Mouse (Mus musculus): ENCODE measurements around the gene B230307C23Rik. TPM values are rescaled to one million over a fixed set of nuclear protein-coding genes. Genes with fewer than 3 reads are reported as not detected.

B230307C23Rik gene
- polyA plus RNA-seq (2016; fragmentation: Nextera tagmentation; extraction: Ambion mirVana) = 20.1 and 20.6 TPM in 2 replicates

DNA sequence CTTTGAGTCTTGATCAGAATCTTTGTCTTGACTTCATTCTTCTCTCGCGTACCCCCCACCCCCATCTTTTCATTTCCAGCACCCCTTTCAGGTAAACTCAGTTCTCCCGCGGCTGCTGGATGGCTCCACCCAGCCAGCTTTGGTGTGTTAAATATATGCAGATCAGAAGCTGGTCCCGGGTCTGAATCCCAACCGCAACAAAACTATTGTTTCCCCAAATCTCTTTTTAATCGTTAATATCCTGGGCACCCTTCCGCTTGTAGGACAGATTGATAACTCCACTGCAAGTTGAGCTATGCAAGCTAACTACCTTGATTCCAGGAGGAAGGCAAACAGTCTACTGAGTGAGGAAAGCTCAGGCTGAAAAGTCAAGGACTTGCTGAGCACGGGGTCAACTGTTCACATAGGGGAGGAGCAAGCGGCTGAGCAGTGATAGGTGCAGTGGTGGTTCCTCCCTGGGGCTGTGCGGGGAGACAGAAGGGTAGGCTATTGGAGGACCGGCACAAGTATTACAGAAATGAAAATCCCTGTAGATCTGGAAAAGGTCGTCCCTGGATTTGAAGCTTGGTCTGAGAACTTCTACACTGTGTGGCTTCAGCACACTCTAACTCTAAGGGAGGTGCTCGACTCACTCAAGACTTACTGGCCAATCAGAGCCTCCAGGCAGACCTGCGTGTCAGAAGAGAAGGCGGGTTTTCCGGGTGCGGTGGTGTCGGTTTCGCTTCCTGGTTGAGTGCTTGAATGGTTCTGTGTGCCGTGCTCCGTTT lies at the start of gene B230307C23Rik:
TSS of gene B230307C23Rik (plus strand) at position 700 of the 767 bp plus-strand sequence.
- Histone ChIP-seq H3K36me3 (peaks cover 21% of the 10 kb centered on the region), H3K9me3 (replicated peaks) (peaks cover 27% of the 10 kb centered on the region), H3K4me3 (peak within 1 kb of the TSS; percentile 66), H3K4me1 (peaks cover 16% of the 10 kb centered on the region), H3K27me3 (ENCODE audit: low read depth, poor library complexity, severe bottlenecking) (no peaks in the 10 kb centered on the region), H3K27ac (replicated peaks) (peak within 1 kb of the TSS; percentile 82)
- 3% methylated on average over 22 of the region's 22 CpGs for WGBS
- DNase-seq (ENCODE audit: low spot score) = peak; percentile 87

GRCm38 (mm10) chr16:97948836-97949235 lies 48.3 kb upstream of the B230307C23Rik start:
- Histone ChIP-seq H3K4me3 (no peak overlapping the region), H3K27me3 (ENCODE audit: low read depth, poor library complexity, severe bottlenecking) (no peaks in the 10 kb centered on the region), H3K4me1 (no peaks in the 10 kb centered on the region), H3K36me3 (peaks cover 63% of the 10 kb centered on the region), H3K9me3 (replicated peaks) (no peaks in the 10 kb centered on the region), H3K27ac (replicated peaks) (no peak overlapping the region)
- DNase-seq (ENCODE audit: low spot score) = no peak
- WGBS = 91% methylated on average over 4 of the region's 4 CpGs

DNA sequence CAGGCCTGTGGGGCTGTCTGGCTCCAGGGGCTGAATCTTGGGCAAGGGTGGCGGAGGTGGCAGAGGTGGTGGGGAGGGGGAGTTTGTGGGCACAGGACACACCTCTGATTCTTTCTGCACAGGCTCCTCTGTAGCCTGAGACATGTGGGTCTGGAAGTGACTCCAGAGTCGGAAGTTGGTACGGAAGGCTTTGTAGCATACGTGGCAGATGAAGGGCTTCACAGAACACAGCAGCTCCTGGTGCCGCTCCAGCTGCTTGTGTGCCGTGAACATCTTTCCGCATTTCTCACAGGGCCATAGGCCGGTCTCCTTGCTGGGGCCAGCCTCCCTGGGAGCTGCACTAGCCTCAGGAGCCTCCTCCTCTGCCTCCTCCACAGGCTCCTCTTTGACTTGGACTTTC lies 47.1 kb upstream of the B230307C23Rik start:
- H3K27me3 ChIP-seq (ENCODE audit: low read depth, poor library complexity, severe bottlenecking) = no peaks in the 10 kb centered on the region
- no peaks in the 10 kb centered on the region for H3K4me1 ChIP-seq
- no peak overlapping the region for H3K4me3 ChIP-seq
- no peaks in the 10 kb centered on the region for H3K9me3 ChIP-seq (replicated peaks)
- peaks cover 70% of the 10 kb centered on the region for H3K36me3 ChIP-seq
- no peak for DNase-seq (ENCODE audit: low spot score)
- 92% methylated on average over 8 of the region's 8 CpGs for WGBS
- H3K27ac ChIP-seq (replicated peaks) = no peak overlapping the region

- no peaks in the 10 kb centered on the region for H3K27me3 ChIP-seq (ENCODE audit: low read depth, poor library complexity, severe bottlenecking)
- WGBS = 93% methylated on average over 4 of the region's 4 CpGs
- H3K4me1 ChIP-seq = no peaks in the 10 kb centered on the region
- H3K9me3 ChIP-seq (replicated peaks) = no peaks in the 10 kb centered on the region
- no peak overlapping the region for H3K27ac ChIP-seq (replicated peaks)
- DNase-seq (ENCODE audit: low spot score) = no peak
- no peak overlapping the region for H3K4me3 ChIP-seq
- H3K36me3 ChIP-seq = peaks cover 83% of the 10 kb centered on the region
Observed at GRCm38 (mm10) chr16:97952371-97952770, 44.7 kb upstream of the B230307C23Rik start.

- DNase-seq (ENCODE audit: low spot score) = no peak
- WGBS = 91% methylated on average over 9 of the region's 9 CpGs
- Histone ChIP-seq H3K27me3 (ENCODE audit: low read depth, poor library complexity, severe bottlenecking) (no peaks in the 10 kb centered on the region), H3K4me1 (no peaks in the 10 kb centered on the region), H3K9me3 (replicated peaks) (no peaks in the 10 kb centered on the region), H3K27ac (replicated peaks) (no peak overlapping the region), H3K36me3 (peaks cover 85% of the 10 kb centered on the region), H3K4me3 (no peak overlapping the region)
Observed at GRCm38 (mm10) chr16:97952801-97953200, 44.3 kb upstream of the B230307C23Rik start.

GRCm38 (mm10) chr16:97953300-97953699 lies 43.8 kb upstream of the B230307C23Rik start:
- Histone ChIP-seq H3K27ac (replicated peaks) (no peak overlapping the region), H3K4me1 (no peaks in the 10 kb centered on the region), H3K9me3 (replicated peaks) (no peaks in the 10 kb centered on the region), H3K4me3 (no peak overlapping the region), H3K36me3 (peaks cover 85% of the 10 kb centered on the region), H3K27me3 (ENCODE audit: low read depth, poor library complexity, severe bottlenecking) (no peaks in the 10 kb centered on the region)
- no peak for DNase-seq (ENCODE audit: low spot score)
- WGBS = 92% methylated on average over 2 of the region's 2 CpGs

GRCm38 (mm10) chr16:97956011-97956410 lies 41.1 kb upstream of the B230307C23Rik start:
- peaks cover 65% of the 10 kb centered on the region for H3K36me3 ChIP-seq
- no peak for DNase-seq (ENCODE audit: low spot score)
- peaks cover 4% of the 10 kb centered on the region for H3K4me1 ChIP-seq
- WGBS = 95% methylated on average over 2 of the region's 2 CpGs
- H3K27ac ChIP-seq (replicated peaks) = no peak overlapping the region
- no peaks in the 10 kb centered on the region for H3K27me3 ChIP-seq (ENCODE audit: low read depth, poor library complexity, severe bottlenecking)
- H3K9me3 ChIP-seq (replicated peaks) = no peaks in the 10 kb centered on the region
- H3K4me3 ChIP-seq = no peak overlapping the region

DNA sequence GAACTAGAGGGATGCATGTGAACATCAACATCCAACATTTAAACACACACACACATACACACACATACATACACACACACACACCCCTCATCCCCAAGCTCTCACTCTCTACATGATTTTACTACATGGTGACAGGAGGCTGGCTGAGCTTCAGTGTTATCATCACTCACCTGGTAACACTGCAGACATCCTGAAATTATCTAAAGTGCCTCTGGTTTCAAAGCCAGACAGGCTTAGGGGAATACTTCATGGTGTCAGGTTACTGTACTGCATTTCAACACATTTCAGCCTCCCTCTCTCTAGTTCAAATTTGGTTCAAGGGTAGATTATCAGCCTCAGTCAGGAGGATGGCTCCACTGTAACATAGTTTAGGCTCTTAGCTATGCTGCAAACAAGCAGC lies 39.5 kb upstream of the B230307C23Rik start:
- H3K4me3 ChIP-seq = no peak overlapping the region
- peaks cover 49% of the 10 kb centered on the region for H3K36me3 ChIP-seq
- H3K9me3 ChIP-seq (replicated peaks) = no peaks in the 10 kb centered on the region
- H3K27ac ChIP-seq (replicated peaks) = no peak overlapping the region
- no peaks in the 10 kb centered on the region for H3K27me3 ChIP-seq (ENCODE audit: low read depth, poor library complexity, severe bottlenecking)
- H3K4me1 ChIP-seq = peaks cover 11% of the 10 kb centered on the region
- no peak for DNase-seq (ENCODE audit: low spot score)

DNA sequence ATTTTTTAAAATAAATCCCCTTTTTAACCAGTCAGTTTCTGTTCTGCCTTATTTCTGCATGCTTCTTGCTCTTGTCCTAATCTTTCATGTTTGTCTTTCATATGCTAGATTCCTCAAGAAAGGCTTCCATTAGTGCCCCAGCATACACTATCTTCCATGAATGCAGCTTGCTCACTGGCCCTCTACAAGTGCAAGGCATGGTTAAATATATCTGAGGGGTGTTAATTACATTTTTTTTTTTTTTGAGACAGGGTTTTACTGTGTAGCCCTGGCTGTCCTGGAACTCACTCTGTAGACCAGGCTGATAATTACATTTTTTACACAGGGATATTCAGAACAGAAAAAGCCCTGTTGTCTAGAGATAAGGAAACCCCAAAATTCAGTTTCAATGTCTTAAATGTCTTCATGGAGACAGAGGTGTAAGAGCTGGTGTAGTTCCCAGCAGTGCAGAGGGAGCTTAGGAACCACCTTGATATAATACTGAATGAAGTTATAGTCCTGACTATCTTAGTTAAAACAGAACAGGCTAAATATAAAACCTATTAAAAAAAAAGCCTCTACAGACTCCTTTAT lies 38.6 kb upstream of the B230307C23Rik start:
- Histone ChIP-seq H3K9me3 (replicated peaks) (no peaks in the 10 kb centered on the region), H3K27ac (replicated peaks) (no peak overlapping the region), H3K4me1 (peaks cover 11% of the 10 kb centered on the region), H3K36me3 (peaks cover 40% of the 10 kb centered on the region), H3K27me3 (ENCODE audit: low read depth, poor library complexity, severe bottlenecking) (no peaks in the 10 kb centered on the region), H3K4me3 (no peak overlapping the region)
- DNase-seq (ENCODE audit: low spot score) = no peak

- H3K27ac ChIP-seq (replicated peaks) = no peak overlapping the region
- 91% methylated on average over 3 of the region's 3 CpGs for WGBS
- peaks cover 11% of the 10 kb centered on the region for H3K4me1 ChIP-seq
- H3K36me3 ChIP-seq = peaks cover 23% of the 10 kb centered on the region
- DNase-seq (ENCODE audit: low spot score) = no peak
- H3K27me3 ChIP-seq (ENCODE audit: low read depth, poor library complexity, severe bottlenecking) = no peaks in the 10 kb centered on the region
- H3K4me3 ChIP-seq = no peak overlapping the region
- no peaks in the 10 kb centered on the region for H3K9me3 ChIP-seq (replicated peaks)
Observed at GRCm38 (mm10) chr16:97960348-97960747, 36.8 kb upstream of the B230307C23Rik start.

DNA sequence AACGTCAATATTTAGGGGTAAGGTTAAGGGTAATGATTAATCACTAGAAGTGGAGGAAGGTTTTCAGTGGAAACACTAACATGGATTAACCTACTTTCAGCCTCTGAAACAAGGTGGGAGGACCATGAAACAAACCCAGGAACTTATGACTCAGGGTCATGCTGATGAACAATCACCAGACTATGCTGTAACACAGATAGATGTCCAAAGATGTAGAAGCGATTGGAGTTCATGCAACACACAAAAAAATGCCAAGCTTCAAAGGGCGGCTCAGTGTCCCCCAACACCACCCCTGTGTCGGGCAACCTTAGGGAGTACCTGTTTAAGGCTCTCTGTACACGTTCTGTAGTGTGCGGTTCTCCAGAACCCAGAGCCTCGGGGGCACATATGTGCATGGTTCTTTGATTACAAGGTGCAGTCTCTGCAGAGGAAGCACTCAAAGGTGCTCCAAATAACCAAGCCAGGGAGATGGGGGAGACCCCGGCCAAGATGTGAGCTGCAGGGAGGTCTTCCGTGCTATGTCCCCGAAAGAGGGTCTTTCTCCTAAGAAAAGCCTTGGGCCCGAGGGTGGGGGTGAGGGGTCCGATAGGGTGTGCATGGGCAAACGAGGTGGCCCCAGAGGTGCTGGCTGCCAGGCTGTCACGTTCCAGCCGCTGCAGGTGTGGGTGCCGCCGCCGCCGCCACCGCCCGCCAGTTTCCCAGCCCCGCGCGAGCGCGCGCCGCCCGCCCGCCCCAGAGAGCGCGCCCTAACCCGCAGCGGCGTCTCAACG lies 35.5 kb upstream of the B230307C23Rik start:
- Histone ChIP-seq H3K4me3 (peak overlapping the region; percentile 90), H3K27ac (replicated peaks) (peak overlapping the region; percentile 95), H3K36me3 (peaks cover 11% of the 10 kb centered on the region), H3K9me3 (replicated peaks) (no peaks in the 10 kb centered on the region), H3K27me3 (ENCODE audit: low read depth, poor library complexity, severe bottlenecking) (no peaks in the 10 kb centered on the region), H3K4me1 (peaks cover 11% of the 10 kb centered on the region)
- WGBS = 11% methylated on average over 36 of the region's 36 CpGs
- peak; percentile 20 for DNase-seq (ENCODE audit: low spot score)

GRCm38 (mm10) chr16:97962151-97962948 lies 34.8 kb upstream of the B230307C23Rik start, which contains the start of the genes C2cd2 and Zbtb21:
Gene C2cd2, minus strand, starts transcription at chr16:97962598.
Gene Zbtb21, minus strand, starts transcription at chr16:97962622.
- no peaks in the 10 kb centered on the region for H3K27me3 ChIP-seq (ENCODE audit: low read depth, poor library complexity, severe bottlenecking)
- H3K4me3 ChIP-seq = peak within 1 kb of the TSS; percentile 90
- WGBS = under 1% methylated on average over 78 of the region's 78 CpGs
- H3K4me1 ChIP-seq = peaks cover 11% of the 10 kb centered on the region
- peaks cover 6% of the 10 kb centered on the region for H3K36me3 ChIP-seq
- peak; percentile 96 for DNase-seq (ENCODE audit: low spot score)
- H3K9me3 ChIP-seq (replicated peaks) = no peaks in the 10 kb centered on the region
- peak within 1 kb of the TSS; percentile 95 for H3K27ac ChIP-seq (replicated peaks)
